Mouse (Mus musculus) ES-Bruce4 (cell line): Measurements from ENCODE around the gene Elf4.

ENCODE experiments used
- CTCF ChIP-seq: IDR thresholded peaks from one replicate; pipeline ENCODE4 v1.8.1; 2011; ENCODE audit warnings: low read depth, low read length
- EP300 ChIP-seq: IDR thresholded peaks from 2 replicates; pipeline ENCODE4 v1.6.1; 2011; ENCODE audit warnings: low read depth, low read length; ENCODE audit not compliant: insufficient read depth
- POLR2A ChIP-seq: IDR thresholded peaks from one replicate; pipeline ENCODE4 v1.8.1; 2011; ENCODE audit warnings: low read length; ENCODE audit not compliant: insufficient read depth

GRCm38 (mm10) chrX:48425280-48425679 is 37.7 kb downstream of the Elf4 start:
- TF ChIP-seq CTCF (no peak), POLR2A (no peak), EP300 (no peak)
